Mouse (Mus musculus): ENCODE data around the gene A930033H14Rik. TPM values are rescaled to one million over a fixed set of nuclear protein-coding genes. Genes with fewer than 3 reads are reported as not detected.

A930033H14Rik gene
- polyA plus RNA-seq, 1 experiment: not detected

DNA sequence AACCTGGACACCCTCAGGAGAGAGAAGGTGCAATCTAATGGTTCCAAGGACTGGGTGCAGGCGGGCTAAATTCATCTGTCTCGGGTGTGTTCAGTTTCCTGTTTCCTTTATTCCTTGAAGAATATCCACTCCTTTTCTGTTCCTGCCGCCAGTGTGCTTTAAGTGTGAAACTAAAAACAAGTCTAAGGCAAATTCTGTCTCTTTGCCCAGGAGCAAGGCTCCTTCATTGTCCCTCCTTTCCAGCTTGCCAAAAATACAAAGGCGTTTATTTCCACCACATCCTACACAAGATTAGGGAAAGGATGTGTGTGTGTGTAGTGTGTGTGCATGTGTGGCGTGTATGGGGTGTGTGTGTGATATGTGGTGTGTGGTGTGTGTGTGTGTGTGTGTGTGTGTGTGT, 50.3 kb downstream of the A930033H14Rik start:
- no peak for TF ChIP-seq POLR2A (IDR thresholded peaks at IDR 0.05; ENCODE audit: borderline replicate concordance, control insufficient read depth, low read depth, low read length)
- TF ChIP-seq CTCF (IDR thresholded peaks at IDR 0.05; ENCODE audit: control insufficient read depth, insufficient read depth, low read length): no peak
- WGBS: 69% methylated on average over 5 of the region's 5 CpGs
- H3K27ac ChIP-seq (ENCODE audit: control insufficient read depth, insufficient read depth, low read depth, low read length, poor library complexity): no peak overlapping the region

DNA sequence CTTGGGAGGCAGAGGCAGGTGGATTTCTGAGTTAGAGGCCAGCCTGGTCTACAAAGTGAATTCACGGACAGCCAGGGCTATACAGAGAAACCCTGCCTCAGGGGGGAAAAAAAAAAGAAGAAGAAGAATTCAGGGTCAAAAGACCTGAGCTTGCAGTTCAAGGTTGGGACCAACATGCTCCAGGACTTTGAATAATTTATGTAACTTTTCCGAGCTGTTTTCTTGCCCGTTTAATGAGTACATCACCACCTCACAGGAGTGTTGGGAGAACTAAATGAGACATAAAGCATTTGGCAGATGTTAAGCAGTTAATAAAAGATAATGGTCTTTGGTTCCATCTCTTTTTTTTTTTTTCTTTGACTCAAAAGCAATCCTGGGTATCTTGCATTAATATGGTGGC, 51.4 kb downstream of the A930033H14Rik start:
- WGBS: 76% methylated on average over 3 of the region's 3 CpGs
- Histone ChIP-seq H3K4me3 (replicated peaks; ENCODE audit: control insufficient read depth, low read depth, low read length) (no peak overlapping the region), H3K4me1 (ENCODE audit: control insufficient read depth, insufficient read depth, low read length) (no peaks in the 10 kb centered on the region), H3K27ac (ENCODE audit: control insufficient read depth, insufficient read depth, low read depth, low read length, poor library complexity) (no peak overlapping the region)
- no peak for TF ChIP-seq POLR2A (IDR thresholded peaks at IDR 0.05; ENCODE audit: borderline replicate concordance, control insufficient read depth, low read depth, low read length)
- TF ChIP-seq CTCF (IDR thresholded peaks at IDR 0.05; ENCODE audit: control insufficient read depth, insufficient read depth, low read length): no peak

More for the DNA sequence above, 50.3 kb downstream of the A930033H14Rik start:
- H3K4me1 ChIP-seq (ENCODE audit: control insufficient read depth, insufficient read depth, low read length): no peaks in the 10 kb centered on the region
- H3K4me3 ChIP-seq (replicated peaks; ENCODE audit: control insufficient read depth, low read depth, low read length): no peak overlapping the region

DNA sequence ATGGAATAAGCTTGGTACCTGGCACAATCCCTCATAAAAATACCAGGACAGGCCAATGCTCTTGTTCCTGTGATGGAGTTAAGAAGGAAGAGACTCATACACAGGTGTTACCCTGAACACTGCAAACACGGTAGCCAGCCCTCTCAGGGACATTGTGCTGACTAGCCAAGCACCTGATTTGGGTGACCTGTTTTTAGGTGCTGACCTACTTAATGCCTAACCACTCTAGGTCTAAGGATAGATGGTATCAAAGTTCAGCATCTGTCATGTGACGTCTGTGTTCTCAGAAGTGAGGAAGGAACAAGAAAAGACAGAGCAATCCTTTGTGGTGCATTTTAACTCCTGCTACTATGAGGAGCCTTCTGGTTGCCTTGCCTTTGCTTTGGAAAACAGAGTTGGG, 52.0 kb downstream of the A930033H14Rik start:
- Histone ChIP-seq H3K27ac (ENCODE audit: control insufficient read depth, insufficient read depth, low read depth, low read length, poor library complexity) (no peak overlapping the region), H3K4me3 (replicated peaks; ENCODE audit: control insufficient read depth, low read depth, low read length) (no peak overlapping the region), H3K4me1 (ENCODE audit: control insufficient read depth, insufficient read depth, low read length) (no peaks in the 10 kb centered on the region)
- 72% methylated on average over 2 of the region's 2 CpGs for WGBS
- TF ChIP-seq POLR2A (IDR thresholded peaks at IDR 0.05; ENCODE audit: borderline replicate concordance, control insufficient read depth, low read depth, low read length) (no peak), CTCF (IDR thresholded peaks at IDR 0.05; ENCODE audit: control insufficient read depth, insufficient read depth, low read length) (no peak)

Other genes starting within 250 kb of the A930033H14Rik start
- 1.8 and 2.2 TPM in 2 replicates for gene Rhobtb1, start 61.7 kb downstream of the A930033H14Rik start, polyA plus RNA-seq (2011; ENCODE audit: insufficient read depth, insufficient read length, low replicate concordance, missing spikeins)
- 147 and 174 TPM in 2 replicates for gene Cdk1, start 139.8 kb upstream of the A930033H14Rik start, polyA plus RNA-seq (2011; ENCODE audit: insufficient read depth, insufficient read length, low replicate concordance, missing spikeins)
- 2.1 and 9.3 TPM in 2 replicates for gene Ank3, start 185.7 kb upstream of the A930033H14Rik start, polyA plus RNA-seq (2011; ENCODE audit: insufficient read depth, insufficient read length, low replicate concordance, missing spikeins)